Mouse (Mus musculus) embryonic facial prominence, embryonic 13.5 days (tissue): ENCODE data around the gene Esrp2. TPM values are rescaled to one million over a fixed set of nuclear protein-coding genes. Genes with fewer than 3 reads are reported as not detected.

Experiments used
- ATAC-seq: fragments of 200-750 bp; cut with Nextera tagmentation; 2 replicates; pipeline ENCODE4 v1.8.0; 2017; ENCODE audit warnings: low read depth; ENCODE audit not compliant: insufficient number of reproducible peaks, insufficient read depth, low FRiP score, low TSS enrichment
- H3K27ac ChIP-seq: fragments of 300-500 bp; sonication (generic); 2 replicates; pipeline ENCODE4 v1.5.1; 2015; ENCODE audit warnings: moderate library complexity, mild to moderate bottlenecking, inconsistent platforms
- H3K27me3 ChIP-seq: fragments of 300-500 bp; sonication (generic); 2 replicates; pipeline ENCODE4 v1.6.1; 2015; ENCODE audit warnings: mild to moderate bottlenecking, inconsistent platforms
- H3K36me3 ChIP-seq: fragments of 300-500 bp; sonication (generic); 2 replicates; pipeline ENCODE4 v1.6.1; 2015; ENCODE audit warnings: mild to moderate bottlenecking, inconsistent platforms
- H3K4me1 ChIP-seq: fragments of 300-500 bp; sonication (generic); 2 replicates; pipeline ENCODE4 v1.6.1; 2015; ENCODE audit warnings: inconsistent platforms
- H3K4me2 ChIP-seq: fragments of 300-500 bp; sonication (generic); 2 replicates; pipeline ENCODE4 v1.6.1; 2015; ENCODE audit warnings: moderate library complexity, mild to moderate bottlenecking, inconsistent platforms
- H3K4me3 ChIP-seq: fragments of 300-500 bp; sonication (generic); 2 replicates; pipeline ENCODE4 v1.5.1; 2015; ENCODE audit warnings: mild to moderate bottlenecking, inconsistent platforms
- H3K9ac ChIP-seq: fragments of 300-500 bp; sonication (generic); 2 replicates; pipeline ENCODE4 v1.6.1; 2015; ENCODE audit warnings: mild to moderate bottlenecking, inconsistent platforms
- H3K9me3 ChIP-seq: fragments of 300-500 bp; sonication (generic); 2 replicates; pipeline ENCODE4 v1.6.1; 2016; ENCODE audit warnings: inconsistent platforms
- WGBS: fragments of 180-500 bp; shearing (Covaris S2); methylation state at CpG from one replicate; pipeline ENCODE4 v1.1.7; 2015; ENCODE audit warnings: mixed read lengths; 5-methylcytosine and 5-hydroxymethylcytosine counted together
- polyA plus RNA-seq: library from polyadenylated mRNA; unstranded; fragments of >200 nt; fragmentation: Nextera tagmentation; extraction: Ambion mirVana; gene quantifications from 2 replicates; pipeline ENCODE4 v1.2.1, GENCODE M21; 2015

The Esrp2 gene
- polyA plus RNA-seq, 1 experiment from 2014 or later: 25.9 TPM

DNA sequence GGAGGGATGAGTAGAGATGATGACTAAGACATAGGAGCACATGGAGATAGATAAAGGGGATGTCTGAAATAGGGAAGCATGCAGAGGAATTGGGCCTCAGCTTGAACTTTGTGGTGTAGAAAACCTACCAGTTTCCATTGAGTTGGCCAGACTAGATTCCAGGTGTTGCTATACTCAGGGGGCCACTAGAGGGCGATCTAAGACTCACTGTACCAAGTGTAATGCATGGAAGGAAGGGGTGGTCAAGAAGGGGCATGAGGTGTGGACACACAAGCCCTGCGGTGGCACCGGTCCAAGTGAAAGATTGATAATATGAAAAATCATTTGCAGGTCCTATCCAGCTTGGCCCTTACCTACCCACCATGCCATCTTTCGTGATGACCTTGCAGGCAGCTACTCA, 28.7 kb upstream of the Esrp2 start:
- no peak overlapping the region for H3K4me2 ChIP-seq
- H3K9me3 ChIP-seq: no peaks in the 10 kb centered on the region
- H3K9ac ChIP-seq: no peak overlapping the region
- H3K27ac ChIP-seq: no peak overlapping the region
- H3K36me3 ChIP-seq: peaks cover 42% of the 10 kb centered on the region
- peaks cover 13% of the 10 kb centered on the region for H3K4me1 ChIP-seq
- H3K27me3 ChIP-seq: no peaks in the 10 kb centered on the region
- no peak for ATAC-seq
- no peak overlapping the region for H3K4me3 ChIP-seq
- WGBS: 54% methylated on average over 4 of the region's 4 CpGs

GRCm38 (mm10) chr8:106163251-106163650, 26.5 kb upstream of the Esrp2 start:
- H3K4me3 ChIP-seq: no peak overlapping the region
- H3K4me1 ChIP-seq: peaks cover 3% of the 10 kb centered on the region; the same call in 1 of the 2 replicates
- H3K9ac ChIP-seq: no peak overlapping the region
- peaks cover 61% of the 10 kb centered on the region for H3K36me3 ChIP-seq
- H3K27ac ChIP-seq: no peak overlapping the region
- H3K4me2 ChIP-seq: no peak overlapping the region
- H3K27me3 ChIP-seq: no peaks in the 10 kb centered on the region
- no peaks in the 10 kb centered on the region for H3K9me3 ChIP-seq
- 91% methylated on average over 9 of the region's 9 CpGs for WGBS
- no peak for ATAC-seq

DNA sequence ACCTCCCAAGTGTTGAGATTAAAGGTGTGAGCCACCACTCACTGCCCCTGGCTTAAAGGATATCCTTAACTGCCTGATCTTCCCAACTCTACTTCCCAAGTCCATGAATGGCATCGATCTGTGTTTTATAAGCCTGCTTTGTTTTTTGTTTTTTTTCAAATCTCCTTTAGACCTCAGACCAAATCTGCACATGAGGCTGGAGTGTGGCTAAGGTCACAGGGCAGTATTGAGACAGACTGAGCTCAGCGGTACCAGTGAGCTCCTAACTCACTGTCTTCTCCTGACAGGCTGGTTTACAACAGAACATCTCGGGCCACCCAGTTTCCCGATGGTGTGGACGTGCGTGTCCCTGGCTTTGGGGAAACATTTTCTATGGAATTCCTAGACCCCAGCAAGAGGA, 23.1 kb upstream of the Esrp2 start:
- H3K36me3 ChIP-seq: peaks cover 85% of the 10 kb centered on the region
- WGBS: 81% methylated on average over 6 of the region's 6 CpGs
- no peak for ATAC-seq

GRCm38 (mm10) chr8:106158381-106158780, 21.6 kb upstream of the Esrp2 start:
- H3K36me3 ChIP-seq: peaks cover 79% of the 10 kb centered on the region
- no peaks in the 10 kb centered on the region for H3K27me3 ChIP-seq
- H3K4me1 ChIP-seq: no peaks in the 10 kb centered on the region
- ATAC-seq: no peak
- no peak overlapping the region for H3K27ac ChIP-seq
- no peak overlapping the region for H3K4me2 ChIP-seq
- H3K9ac ChIP-seq: no peak overlapping the region
- H3K9me3 ChIP-seq: no peaks in the 10 kb centered on the region
- H3K4me3 ChIP-seq: no peak overlapping the region
- 84% methylated on average over 10 of the region's 10 CpGs for WGBS

More for the DNA sequence above, 23.1 kb upstream of the Esrp2 start:
- Histone ChIP-seq H3K4me3 (no peak overlapping the region), H3K9ac (no peak overlapping the region), H3K4me1 (no peaks in the 10 kb centered on the region), H3K27me3 (no peaks in the 10 kb centered on the region), H3K4me2 (no peak overlapping the region), H3K27ac (no peak overlapping the region), H3K9me3 (no peaks in the 10 kb centered on the region)

DNA sequence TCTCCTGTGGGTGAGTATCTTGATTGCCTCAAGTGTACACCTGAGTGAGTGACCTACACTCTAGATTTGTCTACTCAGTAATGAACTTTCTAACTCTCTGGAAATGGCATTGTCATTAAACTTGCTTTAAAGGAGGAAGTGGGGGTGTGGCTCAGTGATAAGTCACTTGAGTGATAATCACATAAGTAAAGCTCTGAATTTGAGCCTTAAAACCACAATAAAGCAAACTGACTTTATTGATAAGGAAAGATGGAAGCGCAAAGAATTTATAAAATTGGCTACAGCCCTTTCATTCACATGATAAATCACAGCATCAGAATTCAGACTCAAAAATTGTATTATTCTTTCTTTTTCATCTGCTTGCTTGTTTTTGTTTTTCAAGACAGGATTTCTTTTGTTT, 20.6 kb upstream of the Esrp2 start:
- peaks cover 71% of the 10 kb centered on the region for H3K36me3 ChIP-seq

GRCm38 (mm10) chr8:106152876-106153275, 16.1 kb upstream of the Esrp2 start:
- Histone ChIP-seq H3K4me1 (peaks cover 16% of the 10 kb centered on the region), H3K9me3 (no peaks in the 10 kb centered on the region), H3K4me2 (no peak overlapping the region), H3K36me3 (peaks cover 29% of the 10 kb centered on the region), H3K27me3 (no peaks in the 10 kb centered on the region), H3K27ac (no peak overlapping the region), H3K9ac (no peak overlapping the region), H3K4me3 (no peak overlapping the region)
- whole genome bisulfite sequencing: 72% methylated on average over 4 of the region's 4 CpGs
- no peak for ATAC-seq

More for the DNA sequence above, 20.6 kb upstream of the Esrp2 start:
- no peak overlapping the region for H3K9ac ChIP-seq
- no peak overlapping the region for H3K4me2 ChIP-seq
- ATAC-seq: no peak
- no peak overlapping the region for H3K27ac ChIP-seq
- no peak overlapping the region for H3K4me3 ChIP-seq
- H3K4me1 ChIP-seq: no peaks in the 10 kb centered on the region
- H3K27me3 ChIP-seq: no peaks in the 10 kb centered on the region
- 95% methylated on average over 1 of the region's 1 CpGs for WGBS
- no peaks in the 10 kb centered on the region for H3K9me3 ChIP-seq

GRCm38 (mm10) chr8:106151041-106151440, 14.3 kb upstream of the Esrp2 start:
- peaks cover 17% of the 10 kb centered on the region for H3K36me3 ChIP-seq
- H3K4me3 ChIP-seq: peak overlapping the region; percentile 79
- H3K27ac ChIP-seq: 0 out of 2 replicates have a peak overlapping the region, but pooled peaks have one; percentile 48
- peak overlapping the region; percentile 77 for H3K4me2 ChIP-seq
- H3K27me3 ChIP-seq: no peaks in the 10 kb centered on the region
- H3K4me1 ChIP-seq: peaks cover 16% of the 10 kb centered on the region
- H3K9me3 ChIP-seq: no peaks in the 10 kb centered on the region
- 78% methylated on average over 9 of the region's 9 CpGs for WGBS
- H3K9ac ChIP-seq: peak overlapping the region; percentile 81
- ATAC-seq: no peak

DNA sequence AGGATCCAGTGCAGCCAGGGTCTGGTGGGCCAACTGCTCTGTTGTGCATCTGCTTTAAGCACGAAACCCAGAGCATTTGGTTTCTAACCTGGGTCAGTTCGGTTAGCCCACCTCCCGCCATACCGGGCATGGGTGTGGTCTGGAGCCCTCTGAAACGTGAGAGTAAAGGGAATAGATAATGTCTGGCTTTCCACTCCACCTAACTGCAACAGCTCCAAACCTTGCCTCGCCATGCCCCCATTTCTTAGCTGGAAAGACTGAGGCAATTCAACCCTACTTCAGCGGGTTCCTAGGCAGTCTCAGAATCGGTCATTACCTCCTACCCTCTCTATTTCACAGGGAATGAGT, 13.9 kb upstream of the Esrp2 start:
- Histone ChIP-seq H3K27ac (0 out of 2 replicates have a peak overlapping the region, but pooled peaks have one; percentile 48), H3K4me1 (peaks cover 16% of the 10 kb centered on the region), H3K9ac (peak overlapping the region; percentile 81), H3K4me3 (peak overlapping the region; percentile 79), H3K4me2 (peak overlapping the region; percentile 77), H3K9me3 (no peaks in the 10 kb centered on the region), H3K36me3 (peaks cover 14% of the 10 kb centered on the region), H3K27me3 (no peaks in the 10 kb centered on the region)
- no peak for ATAC-seq
- WGBS: 14% methylated on average over 8 of the region's 8 CpGs

DNA sequence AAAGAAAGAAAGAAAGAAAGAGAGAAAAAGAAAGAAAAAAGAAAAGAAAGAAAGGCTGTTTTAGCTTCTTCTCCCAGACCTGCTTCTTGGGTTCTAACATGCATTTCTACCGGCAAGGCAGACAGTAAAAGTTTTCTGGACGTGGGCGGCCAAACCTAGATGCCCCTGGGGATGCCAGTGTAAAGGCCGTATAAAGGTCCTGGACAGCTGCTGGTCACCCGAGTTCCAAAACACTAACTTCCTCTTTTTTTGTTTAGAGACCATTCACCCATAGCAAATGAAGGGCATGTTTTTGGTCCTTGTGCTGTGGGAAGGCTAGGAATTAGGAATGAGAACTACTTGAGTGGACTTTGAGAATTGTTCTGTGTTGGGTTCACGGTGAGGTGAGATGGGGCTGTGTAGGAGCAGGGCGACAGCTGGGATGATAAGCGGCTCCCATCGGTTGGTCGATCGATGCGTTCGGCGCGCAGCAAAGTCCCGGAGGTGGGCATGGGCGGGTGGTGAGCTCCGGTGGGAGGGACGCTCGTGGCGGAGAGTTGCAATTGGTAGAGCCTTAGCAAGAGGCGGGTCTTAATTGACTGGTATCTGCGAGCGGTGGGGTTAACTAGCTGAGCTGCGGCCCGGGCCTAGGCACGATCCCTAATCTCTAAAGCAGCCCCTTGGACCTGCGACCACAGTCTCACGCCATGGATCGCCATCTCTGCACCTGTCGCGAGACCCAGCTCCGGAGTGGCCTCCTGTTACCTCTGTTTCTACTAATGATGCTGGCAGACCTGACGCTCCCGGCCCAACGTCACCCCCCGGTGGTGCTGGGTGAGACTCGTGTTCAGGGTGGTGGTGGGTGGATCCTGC, 13.3 kb upstream of the Esrp2 start, which contains the start of gene Pla2g15:
TSS of gene Pla2g15 (plus strand) at position 599 of the 852 bp plus-strand sequence.
- H3K9me3 ChIP-seq: no peaks in the 10 kb centered on the region
- peaks cover 10% of the 10 kb centered on the region for H3K36me3 ChIP-seq
- H3K9ac ChIP-seq: peak within 1 kb of the TSS; percentile 81
- peaks cover 16% of the 10 kb centered on the region for H3K4me1 ChIP-seq
- H3K4me3 ChIP-seq: peak within 1 kb of the TSS; percentile 79
- H3K27ac ChIP-seq: peak within 1 kb of the TSS; percentile 48; the same call in 1 of the 2 replicates
- ATAC-seq: peak; percentile 92
- 2% methylated on average over 38 of the region's 38 CpGs for WGBS
- H3K4me2 ChIP-seq: peak within 1 kb of the TSS; percentile 77
- H3K27me3 ChIP-seq: no peaks in the 10 kb centered on the region

DNA sequence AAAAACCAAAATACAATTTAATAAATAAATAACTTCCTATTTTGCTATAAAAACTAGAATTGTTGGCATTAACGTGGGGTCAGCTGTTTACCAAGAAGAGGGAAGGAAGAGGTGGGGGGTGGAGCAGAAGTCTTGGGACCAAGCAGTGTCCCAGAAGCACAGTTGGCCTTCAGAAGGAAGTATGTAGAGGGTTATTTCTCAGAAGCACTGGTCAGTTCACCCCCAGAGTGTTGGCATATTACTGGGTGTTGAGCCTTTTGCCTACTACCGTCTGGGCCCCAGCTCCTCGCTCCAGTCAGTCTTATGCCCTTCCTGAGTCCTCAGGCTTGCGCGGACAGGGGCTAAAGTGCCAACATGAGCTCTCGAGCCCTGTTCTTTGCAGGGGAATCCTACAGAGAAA, 12.3 kb upstream of the Esrp2 start:
- ATAC-seq: no peak
- 94% methylated on average over 6 of the region's 6 CpGs for WGBS

GRCm38 (mm10) chr8:106147868-106148565, 11.2 kb upstream of the Esrp2 start:
- Histone ChIP-seq H3K27me3 (no peaks in the 10 kb centered on the region), H3K4me2 (no peak overlapping the region), H3K4me1 (peaks cover 16% of the 10 kb centered on the region), H3K27ac (no peak overlapping the region), H3K4me3 (no peak overlapping the region), H3K36me3 (peaks cover 2% of the 10 kb centered on the region; the same call in 1 of the 2 replicates), H3K9me3 (no peaks in the 10 kb centered on the region), H3K9ac (no peak overlapping the region)
- ATAC-seq: no peak
- 83% methylated on average over 6 of the region's 6 CpGs for WGBS

More for the DNA sequence above, 12.3 kb upstream of the Esrp2 start:
- H3K27ac ChIP-seq: no peak overlapping the region
- H3K4me1 ChIP-seq: peaks cover 16% of the 10 kb centered on the region
- peaks cover 2% of the 10 kb centered on the region; the same call in 1 of the 2 replicates for H3K36me3 ChIP-seq
- H3K9ac ChIP-seq: no peak overlapping the region
- no peak overlapping the region for H3K4me3 ChIP-seq
- H3K4me2 ChIP-seq: no peak overlapping the region
- H3K9me3 ChIP-seq: no peaks in the 10 kb centered on the region
- no peaks in the 10 kb centered on the region for H3K27me3 ChIP-seq
